Mouse (Mus musculus) intestine, embryonic 14.5 days (tissue): ENCODE measurements around the gene Ghr. TPM values are rescaled to one million over a fixed set of nuclear protein-coding genes. Genes with fewer than 3 reads are reported as not detected.

Source experiments
- ATAC-seq: fragments of 200-750 bp; cut with Nextera tagmentation; replicated peaks from 2 replicates; pipeline ENCODE4 v1.8.0; 2017; ENCODE audit warnings: low read depth, moderate number of reproducible peaks, moderate TSS enrichment, moderate library complexity; ENCODE audit not compliant: low FRiP score, low TSS enrichment
- DNase-seq: peaks from one replicate; pipeline ENCODE4 v3.0.0-alpha.2; 2018; ENCODE audit warnings: low spot score
- H3K27ac ChIP-seq: fragments of 300-500 bp; sonication (generic); 2 replicates; pipeline ENCODE4 v1.5.1; 2014; ENCODE audit warnings: low read depth, mild to moderate bottlenecking, control low read depth
- H3K27me3 ChIP-seq: fragments of 300-500 bp; sonication (generic); replicated peaks from 2 replicates; pipeline ENCODE4 v1.6.1; 2014; ENCODE audit warnings: low read length, control low read depth; ENCODE audit not compliant: control insufficient read depth, insufficient read depth
- H3K36me3 ChIP-seq: fragments of 300-500 bp; sonication (generic); 2 replicates; pipeline ENCODE4 v1.6.1; 2014; ENCODE audit warnings: low read length, control low read depth; ENCODE audit not compliant: control insufficient read depth, insufficient read depth
- H3K4me1 ChIP-seq: fragments of 300-500 bp; sonication (generic); replicated peaks from 2 replicates; pipeline ENCODE4 v1.6.1; 2014; ENCODE audit warnings: low read length, control low read depth, mixed read lengths; ENCODE audit not compliant: control insufficient read depth, insufficient read depth
- H3K4me2 ChIP-seq: fragments of 300-500 bp; sonication (generic); 2 replicates; pipeline ENCODE4 v1.6.1; 2014; ENCODE audit warnings: low read length
- H3K4me3 ChIP-seq: fragments of 300-500 bp; sonication (generic); 2 replicates; pipeline ENCODE4 v1.5.1; 2014; ENCODE audit warnings: low read depth, low read length, control low read depth, mixed read lengths
- H3K9ac ChIP-seq: fragments of 300-500 bp; sonication (generic); 2 replicates; pipeline ENCODE4 v1.6.1; 2014; ENCODE audit warnings: mild to moderate bottlenecking, low read length
- H3K9me3 ChIP-seq: fragments of 300-500 bp; sonication (generic); 2 replicates; pipeline ENCODE4 v1.6.1; 2016; ENCODE audit warnings: low read length, control low read depth; ENCODE audit not compliant: control insufficient read depth
- WGBS: fragments of 180-500 bp; shearing (Covaris S2); extraction: QIAGEN DNeasy Blood & Tissue Kit; methylation state at CpG from one replicate; pipeline ENCODE4 v1.1.7; 2014; 5-methylcytosine and 5-hydroxymethylcytosine counted together
- polyA plus RNA-seq: library from polyadenylated mRNA; unstranded; fragments of >200 nt; fragmentation: Nextera tagmentation; extraction: Ambion mirVana; gene quantifications from 2 replicates; pipeline ENCODE4 v1.2.1, GENCODE M21; 2014

Gene Ghr
- polyA plus RNA-seq, 1 experiment from 2014 or later: 115 TPM

- DNase-seq (no peak), ATAC-seq (no peak)
- Histone ChIP-seq H3K4me2 (no peak overlapping the region), H3K9ac (no peak overlapping the region), H3K36me3 (no peaks in the 10 kb centered on the region), H3K27me3 (no peaks in the 10 kb centered on the region), H3K4me3 (no peak overlapping the region), H3K27ac (no peak overlapping the region), H3K4me1 (no peaks in the 10 kb centered on the region), H3K9me3 (no peaks in the 10 kb centered on the region)
- 73% methylated on average over 3 of the region's 3 CpGs for WGBS
These were observed 94.7 kb downstream of the Ghr start for GRCm38 (mm10) chr15:3488601-3489000.

GRCm38 (mm10) chr15:3486691-3487090 lies 96.6 kb downstream of the Ghr start:
- Histone ChIP-seq H3K4me2 (no peak overlapping the region), H3K27me3 (no peaks in the 10 kb centered on the region), H3K9ac (no peak overlapping the region), H3K36me3 (no peaks in the 10 kb centered on the region), H3K4me3 (no peak overlapping the region), H3K27ac (no peak overlapping the region), H3K9me3 (no peaks in the 10 kb centered on the region), H3K4me1 (no peaks in the 10 kb centered on the region)
- DNase-seq: no peak
- WGBS: 57% methylated on average over 5 of the region's 5 CpGs
- no peak for ATAC-seq

GRCm38 (mm10) chr15:3485367-3485766 lies 97.9 kb downstream of the Ghr start:
- Histone ChIP-seq H3K27ac (no peak overlapping the region), H3K27me3 (no peaks in the 10 kb centered on the region), H3K9ac (no peak overlapping the region), H3K4me3 (no peak overlapping the region), H3K9me3 (no peaks in the 10 kb centered on the region), H3K4me2 (no peak overlapping the region), H3K36me3 (no peaks in the 10 kb centered on the region), H3K4me1 (no peaks in the 10 kb centered on the region)
- WGBS: 95% methylated on average over 1 of the region's 1 CpGs
- DNase-seq (no peak), ATAC-seq (no peak)

- Histone ChIP-seq H3K9me3 (no peaks in the 10 kb centered on the region), H3K4me2 (no peak overlapping the region), H3K36me3 (no peaks in the 10 kb centered on the region), H3K27me3 (no peaks in the 10 kb centered on the region), H3K9ac (no peak overlapping the region), H3K4me1 (no peaks in the 10 kb centered on the region), H3K27ac (no peak overlapping the region), H3K4me3 (no peak overlapping the region)
- DNase-seq: no peak
- ATAC-seq: no peak
- WGBS: 84% methylated on average over 3 of the region's 3 CpGs
These were observed 99.8 kb downstream of the Ghr start for GRCm38 (mm10) chr15:3483451-3483850.

- Histone ChIP-seq H3K4me3 (no peak overlapping the region), H3K27ac (no peak overlapping the region), H3K4me1 (0 out of 2 replicates have a peak, but pooled peaks cover 3% of the 10 kb centered on the region), H3K4me2 (no peak overlapping the region), H3K27me3 (no peaks in the 10 kb centered on the region), H3K9me3 (no peaks in the 10 kb centered on the region), H3K9ac (no peak overlapping the region), H3K36me3 (no peaks in the 10 kb centered on the region)
- no peak for DNase-seq
- 94% methylated on average over 4 of the region's 4 CpGs for WGBS
- ATAC-seq: no peak
These were observed 114.1 kb downstream of the Ghr start for GRCm38 (mm10) chr15:3469230-3469629.

GRCm38 (mm10) chr15:3466608-3467007 lies 116.7 kb downstream of the Ghr start:
- Histone ChIP-seq H3K4me1 (0 out of 2 replicates have a peak, but pooled peaks cover 3% of the 10 kb centered on the region), H3K27ac (no peak overlapping the region), H3K4me3 (no peak overlapping the region), H3K4me2 (no peak overlapping the region), H3K36me3 (no peaks in the 10 kb centered on the region), H3K9me3 (no peaks in the 10 kb centered on the region), H3K9ac (no peak overlapping the region), H3K27me3 (no peaks in the 10 kb centered on the region)
- ATAC-seq (no peak), DNase-seq (no peak)
- WGBS: 65% methylated on average over 4 of the region's 4 CpGs

- Histone ChIP-seq H3K27me3 (no peaks in the 10 kb centered on the region), H3K9ac (no peak overlapping the region), H3K27ac (0 out of 2 replicates have a peak overlapping the region, but pooled peaks have one; percentile 38), H3K36me3 (no peaks in the 10 kb centered on the region), H3K4me2 (no peak overlapping the region), H3K9me3 (no peaks in the 10 kb centered on the region), H3K4me3 (no peak overlapping the region), H3K4me1 (0 out of 2 replicates have a peak, but pooled peaks cover 3% of the 10 kb centered on the region)
- ATAC-seq (peak; percentile 51; the same call in 1 of the 2 replicates), DNase-seq (no peak)
- 52% methylated on average over 4 of the region's 4 CpGs for WGBS
These were observed 118.5 kb downstream of the Ghr start for GRCm38 (mm10) chr15:3464754-3465153.

- Histone ChIP-seq H3K9me3 (no peaks in the 10 kb centered on the region), H3K4me1 (no peaks in the 10 kb centered on the region), H3K27me3 (no peaks in the 10 kb centered on the region), H3K4me3 (no peak overlapping the region), H3K36me3 (peaks cover 19% of the 10 kb centered on the region; the same call in 1 of the 2 replicates), H3K27ac (no peak overlapping the region), H3K9ac (no peak overlapping the region), H3K4me2 (no peak overlapping the region)
- DNase-seq (no peak), ATAC-seq (no peak)
- WGBS: 74% methylated on average over 4 of the region's 4 CpGs
These were observed 126.7 kb downstream of the Ghr start for GRCm38 (mm10) chr15:3456543-3456942.

- peaks cover 22% of the 10 kb centered on the region; the same call in 1 of the 2 replicates for H3K36me3 ChIP-seq
- no peaks in the 10 kb centered on the region for H3K4me1 ChIP-seq
- H3K9me3 ChIP-seq: no peaks in the 10 kb centered on the region
- H3K27ac ChIP-seq: no peak overlapping the region
- DNase-seq (no peak), ATAC-seq (no peak)
- no peaks in the 10 kb centered on the region for H3K27me3 ChIP-seq
- no peak overlapping the region for H3K4me2 ChIP-seq
- no peak overlapping the region for H3K9ac ChIP-seq
- no peak overlapping the region for H3K4me3 ChIP-seq
These were observed 127.7 kb downstream of the Ghr start for GRCm38 (mm10) chr15:3455572-3455971.
